Mouse (Mus musculus) ES-CJ7 (cell line): Measurements from ENCODE around the gene Cldn10.
A peak's percentile ranks its signal among the peaks of the same experiment; 100 is the strongest.
"Not testable (repeated sequence)": the region's sequence is repeated elsewhere in the genome, so short reads cannot be mapped to it uniquely, and the experiment has no call there.

Experiments
- DNase-seq: peaks from one replicate; pipeline ENCODE4 v3.0.0; 2011; ENCODE audit warnings: low read depth, low spot score

The Cldn10 gene

DNA sequence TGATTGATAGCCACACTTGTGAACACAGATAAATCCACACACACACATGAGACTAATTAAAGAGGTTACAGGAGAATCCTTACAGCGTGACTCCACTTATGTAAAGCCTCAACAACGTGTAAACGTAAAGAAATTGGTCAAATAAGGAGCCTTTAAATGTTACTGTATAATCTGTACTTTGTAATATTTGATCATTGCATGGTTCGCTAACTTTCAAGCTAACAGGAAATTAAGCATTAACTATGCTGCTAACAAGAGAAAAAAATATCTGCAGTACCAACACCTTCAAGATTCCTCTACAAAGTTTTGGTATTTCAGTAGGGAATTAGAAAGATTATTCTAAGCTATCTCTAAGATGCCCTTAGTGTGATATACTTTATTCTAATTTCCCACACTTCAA, at the start of gene Cldn10:
Gene Cldn10, plus strand, starts transcription at position 288 of the 400 bp plus-strand sequence.
- no peak for DNase-seq

DNA sequence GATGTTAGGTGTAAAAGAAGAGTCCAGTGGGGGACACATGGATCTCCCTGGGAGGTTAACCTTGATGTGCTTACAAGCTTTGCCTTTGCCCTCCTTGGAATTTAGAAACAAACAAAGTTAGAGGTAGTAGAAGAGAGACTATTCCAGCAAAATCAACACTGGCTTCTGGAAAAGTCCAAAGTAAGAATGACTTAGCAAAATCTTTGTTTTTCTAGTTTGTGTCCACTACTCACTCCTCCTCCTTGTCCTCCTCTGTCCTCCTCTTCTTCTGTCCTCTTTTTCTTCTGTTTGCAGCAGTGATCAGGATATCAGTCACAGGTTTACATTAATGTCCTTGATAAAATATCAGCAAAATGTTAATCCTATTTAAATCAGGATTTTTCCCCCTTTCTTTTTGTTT, 45.9 kb upstream of the Cldn10 start:
- DNase-seq = no peak

DNA sequence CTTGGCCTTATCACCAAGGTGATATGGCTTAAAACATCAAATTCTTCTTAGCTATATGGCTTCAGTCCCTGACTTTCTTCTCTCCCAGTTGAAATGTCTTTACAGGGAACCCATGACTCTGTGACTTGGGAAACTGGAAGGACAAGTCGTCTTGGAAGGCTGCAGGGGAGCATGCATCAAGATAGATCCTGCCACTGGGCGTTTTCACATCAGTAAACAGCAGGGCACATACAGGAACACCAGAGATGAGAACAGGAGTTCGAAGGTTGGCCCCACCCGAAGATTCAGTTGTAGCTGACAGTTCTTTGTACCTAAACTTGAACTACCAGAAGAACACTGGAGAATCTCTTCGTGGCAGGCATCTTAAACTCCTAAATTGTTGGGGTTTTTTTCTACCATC, 44.8 kb upstream of the Cldn10 start:
- DNase-seq = no peak

- no peak for DNase-seq
Measured at GRCm38 (mm10) chr14:118749068-118749467, 38.6 kb upstream of the Cldn10 start.

DNA sequence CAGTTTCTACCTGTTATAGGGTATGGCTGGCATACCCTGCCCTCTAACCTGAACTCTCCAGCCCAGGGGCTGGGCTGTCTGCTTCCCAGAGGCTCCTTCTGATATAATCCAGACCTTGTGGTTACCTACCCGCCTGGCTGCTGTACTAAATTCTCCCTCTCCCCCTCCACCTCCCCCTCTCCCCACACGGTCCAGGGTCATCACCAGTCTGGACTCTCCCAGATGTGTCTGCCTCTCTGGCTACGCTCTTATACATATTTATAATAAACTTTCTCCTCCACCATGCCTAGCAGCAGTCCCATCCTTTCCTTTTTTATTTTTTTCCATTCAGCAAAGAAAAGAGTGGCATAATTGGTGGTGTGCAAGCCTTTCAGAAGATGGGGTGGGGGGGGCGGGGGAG, 38.0 kb upstream of the Cldn10 start:
- no peak for DNase-seq

DNA sequence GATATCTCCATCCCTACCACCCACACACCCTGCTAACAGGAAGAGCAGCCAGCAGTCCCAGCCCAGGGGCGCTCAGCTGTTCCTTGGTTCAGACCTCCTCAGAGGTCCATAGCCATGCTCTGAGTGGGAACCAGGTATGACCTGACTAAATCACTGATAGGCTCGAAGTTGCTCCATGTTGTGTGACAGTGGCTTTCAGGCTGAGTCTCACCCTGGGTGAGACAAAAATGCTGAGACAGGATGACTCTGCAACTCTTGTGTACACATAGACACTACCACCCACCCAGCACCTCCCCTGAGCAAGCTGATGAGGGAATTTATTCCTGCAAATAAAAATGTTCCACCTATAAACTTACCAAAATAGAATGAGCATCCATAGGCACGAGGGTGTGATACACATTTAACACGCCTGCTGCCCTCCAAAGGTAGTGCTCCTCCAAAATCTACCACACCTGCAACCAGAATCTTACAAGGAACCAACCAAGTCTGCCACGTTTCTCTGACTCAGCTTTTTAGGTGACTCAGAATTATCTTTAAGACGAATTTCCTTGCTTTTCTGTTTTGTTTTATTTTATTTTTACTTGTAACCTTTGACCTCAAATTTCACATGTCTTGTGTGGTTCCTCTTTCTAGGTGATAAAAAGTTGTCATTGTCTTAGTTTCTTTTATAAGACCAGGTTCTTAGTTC, 37.1 kb upstream of the Cldn10 start:
- peak; percentile 50 for DNase-seq

DNA sequence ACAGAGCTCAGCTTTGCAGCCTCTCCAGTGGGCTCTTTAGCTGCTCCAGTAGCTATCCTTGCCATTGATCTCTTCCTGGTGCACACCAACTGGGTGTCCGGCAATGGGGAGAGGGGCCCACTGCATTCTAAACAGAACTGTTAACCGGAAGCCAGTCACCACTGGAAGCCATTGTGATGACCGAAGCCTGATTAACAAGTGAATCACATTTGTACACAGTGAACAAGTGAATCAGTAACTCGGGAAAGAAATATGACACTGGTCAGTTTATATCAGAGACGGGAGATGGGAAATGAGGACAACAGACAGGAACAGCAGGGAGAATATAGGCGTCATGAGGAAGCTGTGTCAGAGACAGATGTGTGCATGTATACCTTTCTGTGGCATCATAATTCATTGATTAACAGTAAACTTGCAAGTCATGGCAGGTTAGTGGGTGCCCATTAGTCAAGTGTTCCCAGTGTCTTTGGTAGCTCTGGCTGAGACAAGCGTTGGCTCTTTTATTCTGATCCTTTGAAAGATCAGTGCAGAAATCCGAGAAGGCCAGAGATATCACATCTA, 36.4 kb upstream of the Cldn10 start:
- peak; percentile 66 for DNase-seq

DNA sequence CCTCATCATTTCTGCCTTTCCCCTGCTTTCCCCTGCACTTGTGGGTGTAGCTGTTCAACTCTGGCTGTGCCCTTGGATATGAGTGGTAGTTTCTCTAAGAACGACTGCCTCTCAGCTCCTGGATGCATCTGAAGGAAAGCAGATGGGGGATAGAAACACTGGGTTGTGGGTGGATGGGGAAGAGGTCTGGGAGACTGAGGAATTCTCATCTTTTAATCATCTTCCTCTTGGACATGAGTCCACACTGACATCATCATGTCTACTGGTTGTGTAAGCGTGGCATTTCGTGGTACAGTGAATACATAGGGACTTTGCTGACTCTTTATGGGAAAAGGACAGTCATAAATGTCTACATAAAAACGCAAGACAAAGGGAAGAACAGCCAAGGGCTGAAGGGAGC, 31.7 kb upstream of the Cldn10 start:
- DNase-seq = no peak

DNA sequence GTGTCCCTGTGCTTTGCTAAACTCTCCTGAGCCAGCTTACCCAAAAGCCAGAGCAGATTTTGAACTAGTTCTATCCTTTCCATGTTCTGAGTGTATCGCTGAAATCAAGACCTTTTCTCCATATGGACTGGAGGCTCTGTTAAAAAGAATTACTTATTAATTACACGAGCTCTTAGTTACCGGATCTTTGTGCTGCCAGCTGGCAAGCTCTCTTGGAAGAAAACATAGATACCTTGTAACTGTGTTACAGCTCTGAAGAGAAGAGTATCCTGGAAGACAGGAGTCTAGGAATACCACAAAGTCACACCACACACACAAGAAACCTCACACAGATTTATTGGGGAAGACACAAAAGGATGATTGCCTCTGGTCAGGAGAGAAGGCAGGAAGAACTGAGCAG, 31.1 kb upstream of the Cldn10 start:
- no peak for DNase-seq

- DNase-seq = not testable (repeated sequence)
Measured at GRCm38 (mm10) chr14:118763362-118763761, 24.3 kb upstream of the Cldn10 start.

DNA sequence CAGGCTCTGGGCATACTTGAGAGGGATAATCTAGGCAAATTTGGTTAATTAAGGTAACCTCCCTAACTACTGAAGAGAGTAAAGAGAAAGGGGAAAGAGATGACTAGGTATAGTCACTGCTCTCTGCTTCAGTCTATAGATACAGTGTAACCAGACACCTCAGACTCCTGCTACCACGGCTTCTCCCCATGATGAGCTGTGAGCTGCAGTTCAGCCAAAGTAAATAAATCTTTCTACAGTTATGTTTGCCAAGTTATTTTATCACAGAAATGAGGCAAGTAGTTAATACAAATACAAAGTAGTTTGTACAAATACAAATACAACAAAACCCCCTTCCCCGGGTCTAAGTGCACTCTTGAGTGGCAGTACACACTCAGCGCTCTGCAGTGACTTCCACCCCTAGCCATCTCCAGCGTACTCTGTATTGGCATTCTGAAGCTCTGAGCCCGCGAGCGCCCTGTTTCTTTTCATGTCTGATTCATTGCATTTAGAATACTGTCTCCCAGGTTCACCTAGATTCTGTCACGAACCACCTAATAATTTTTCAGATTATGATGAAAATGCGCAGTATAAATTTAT, 23.7 kb upstream of the Cldn10 start:
- DNase-seq = no peak

- no peak for DNase-seq
Measured at GRCm38 (mm10) chr14:118765306-118765705, 22.4 kb upstream of the Cldn10 start.

DNA sequence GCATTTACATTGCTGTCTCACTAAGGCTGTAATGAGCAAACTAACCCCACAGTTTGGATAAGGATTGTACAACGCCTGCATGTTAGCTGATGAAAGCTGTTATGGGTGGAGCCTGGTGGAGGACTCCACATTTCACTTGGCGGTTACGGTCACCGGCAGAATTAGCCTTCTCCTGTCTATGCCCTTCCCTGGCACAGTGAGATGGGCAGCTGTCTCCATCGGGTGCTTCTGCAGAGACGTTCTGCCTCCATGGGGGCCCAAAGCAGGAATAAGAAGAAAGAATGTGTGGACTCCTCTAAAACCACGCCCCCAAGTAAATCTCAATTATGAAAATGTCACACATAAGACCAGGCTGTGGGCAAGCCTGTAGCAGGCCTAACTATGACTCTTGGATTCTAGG, 21.8 kb upstream of the Cldn10 start:
- no peak for DNase-seq

GRCm38 (mm10) chr14:118766368-118766767, 21.3 kb upstream of the Cldn10 start:
- peak; percentile 42 for DNase-seq

GRCm38 (mm10) chr14:118767673-118768353, 19.9 kb upstream of the Cldn10 start:
- DNase-seq = peak; percentile 93

GRCm38 (mm10) chr14:118768354-118768713, 19.4 kb upstream of the Cldn10 start:
- DNase-seq = no peak

GRCm38 (mm10) chr14:118773668-118774067, 14.0 kb upstream of the Cldn10 start:
- no peak for DNase-seq

DNA sequence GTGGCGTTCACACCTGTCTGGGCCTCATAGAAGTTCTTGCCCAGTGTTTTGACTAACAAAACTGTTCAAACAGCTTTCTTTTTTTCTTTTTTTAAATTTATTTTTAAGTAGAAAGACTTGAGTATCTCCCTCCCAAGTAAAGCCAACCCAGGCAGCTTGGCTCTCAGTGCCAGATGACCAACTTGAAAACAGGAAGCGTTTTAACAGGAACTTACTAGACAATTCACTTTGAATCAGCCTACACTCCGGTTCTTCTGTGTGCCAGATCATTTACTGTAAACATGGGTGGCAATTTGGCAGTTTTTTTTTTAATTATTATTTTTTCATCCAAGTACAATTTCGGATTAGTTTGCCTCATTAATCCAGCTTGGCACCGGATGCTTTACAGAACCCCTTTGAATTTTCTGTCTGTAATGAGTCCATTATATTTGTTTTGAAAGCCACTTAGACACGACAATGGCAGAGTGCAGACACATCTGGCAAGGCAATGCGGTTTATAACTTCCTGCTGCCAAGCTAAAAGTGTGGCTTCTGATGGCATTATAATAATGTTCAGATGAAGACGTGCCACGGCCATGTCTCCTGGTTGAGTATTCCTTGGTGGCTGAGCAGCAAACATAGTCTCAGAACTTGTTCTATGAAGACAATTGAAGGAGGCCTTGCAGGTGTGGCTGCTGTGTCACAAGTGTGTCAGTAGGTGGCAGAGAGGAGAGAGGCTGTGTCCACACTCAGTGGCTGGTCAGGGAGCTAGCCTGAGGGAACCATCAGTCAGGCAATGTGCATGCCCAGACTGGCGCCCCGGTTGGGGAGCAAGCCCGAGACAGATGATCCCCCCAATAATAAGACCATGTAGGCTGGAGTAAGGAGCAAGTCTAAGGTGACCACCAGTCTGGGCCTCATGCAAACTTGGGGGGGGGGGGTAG, 12.9 kb upstream of the Cldn10 start:
- peak; percentile 39 for DNase-seq

- no peak for DNase-seq
Measured at GRCm38 (mm10) chr14:118775554-118775953, 12.2 kb upstream of the Cldn10 start.

- DNase-seq = no peak
Measured at GRCm38 (mm10) chr14:118776372-118776771, 11.3 kb upstream of the Cldn10 start.

GRCm38 (mm10) chr14:118777478-118777877, 10.2 kb upstream of the Cldn10 start:
- DNase-seq = no peak

- no peak for DNase-seq
Measured at GRCm38 (mm10) chr14:118781601-118782000, 6.1 kb upstream of the Cldn10 start.
